Mouse (Mus musculus) liver, adult 2 months (tissue): Measurements from ENCODE around the gene Foxj1.

Source experiments
- CTCF ChIP-seq: fragments of 200-500 bp; IDR thresholded peaks from 2 replicates; pipeline ENCODE4 v1.5.1; 2011; ENCODE audit warnings: low read depth, low read length, control low read depth
- POLR2A ChIP-seq: fragments of 200-500 bp; IDR thresholded peaks from 2 replicates; pipeline ENCODE4 v1.6.1; 2011; ENCODE audit warnings: low read length, control low read depth; ENCODE audit not compliant: insufficient read depth; ENCODE audit errors: extremely low read depth

GRCm38 (mm10) chr11:116318719-116319659 is 16.2 kb downstream of the Foxj1 start:
- TF ChIP-seq CTCF (peak; percentile 89), POLR2A (no peak)
